Mouse (Mus musculus): Measurements from ENCODE around the gene Fbln7. TPM values are rescaled to one million over a fixed set of nuclear protein-coding genes. Genes with fewer than 3 reads are reported as not detected.

The Fbln7 gene
- total and polyA plus RNA-seq, 3 experiments: not detected

DNA sequence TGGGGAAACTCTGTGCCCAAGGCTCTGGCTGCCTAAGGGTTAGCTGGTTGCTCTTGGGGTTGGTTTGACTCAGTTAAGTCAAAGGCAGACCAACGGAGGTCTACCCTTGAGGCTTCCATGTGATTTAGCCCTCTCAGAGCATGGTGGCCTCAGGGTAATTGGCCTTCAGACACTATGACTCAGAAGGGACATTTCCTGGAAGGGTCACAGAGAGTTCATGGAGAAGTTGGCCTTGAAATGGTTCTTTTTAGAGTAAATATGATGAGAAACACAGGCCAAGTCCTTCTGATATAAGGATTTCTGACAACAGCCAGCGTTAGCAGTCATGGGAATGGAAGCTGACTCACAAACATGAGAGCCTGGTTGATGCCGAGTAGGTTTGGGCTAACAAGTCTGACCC is 40.9 kb downstream of the Fbln7 start:
- Histone ChIP-seq H3K9me3 (replicated peaks; ENCODE audit: insufficient read depth, low read length) (no peaks in the 10 kb centered on the region), H3K4me1 (ENCODE audit: control insufficient read depth in 1 of 2, insufficient read depth in 2 of 2, low read length in 2 of 2) (no peaks in the 10 kb centered on the region), H3K9ac (ENCODE audit: control insufficient read depth, low read depth, low read length, poor library complexity, severe bottlenecking) (no peak overlapping the region), H3K27me3 (ENCODE audit: control insufficient read depth in 1 of 2, insufficient read depth in 2 of 2, low read length in 2 of 2) (peaks cover 2% of the 10 kb centered on the region in 2 experiments; a peak in 3 of 4 replicates), H3K79me2 (ENCODE audit: control insufficient read depth, insufficient read depth, low read length, poor library complexity) (no peaks in the 10 kb centered on the region), H3K27ac (ENCODE audit: control insufficient read depth, low read depth, low read length) (no peak overlapping the region), H3K4me3 (ENCODE audit: control insufficient read depth in 1 of 2, insufficient read depth in 1 of 2, low read depth in 2 of 2, low read length in 2 of 2) (no peak overlapping the region), H3K36me3 (ENCODE audit: control insufficient read depth in 1 of 2, insufficient read depth in 2 of 2, low read length in 2 of 2) (no peaks in the 10 kb centered on the region)
- no peak for DNase-seq (ENCODE audit: low read depth, low spot score)
- TF ChIP-seq ZNF384 (IDR thresholded peaks at IDR 0.05; ENCODE audit: low read depth, low read length) (no peak), RCOR1 (IDR thresholded peaks at IDR 0.05; ENCODE audit: low read depth, low read length) (no peak), ZC3H11A (IDR thresholded peaks at IDR 0.05; ENCODE audit: low read depth, low read length) (no peak), GABPA (IDR thresholded peaks at IDR 0.05; ENCODE audit: low read depth, low read length) (no peak), POLR2A (IDR thresholded peaks at IDR 0.05; ENCODE audit: control insufficient read depth in 1 of 2, insufficient read depth in 1 of 2, low read depth in 1 of 2, low read length in 2 of 2, poor library complexity in 1 of 2) (no peak)

DNA sequence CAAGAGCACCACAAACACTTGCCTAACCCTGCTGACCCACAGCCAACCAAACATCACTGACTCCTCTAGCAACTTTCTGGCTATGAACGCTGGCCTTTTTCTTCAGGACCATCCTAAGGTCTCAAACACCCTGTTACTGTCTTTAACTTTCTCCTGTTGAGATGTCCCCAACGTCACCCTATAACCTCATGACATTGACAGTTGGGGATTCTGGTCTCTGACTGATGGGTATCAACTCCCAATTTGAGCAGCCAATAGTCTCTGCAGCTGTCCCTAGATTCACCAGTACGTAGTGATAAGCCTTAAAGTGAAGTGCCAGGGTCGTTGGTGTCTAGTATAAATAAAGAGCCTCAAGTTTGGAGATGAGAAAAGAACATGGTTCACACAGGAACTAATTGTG is 52.2 kb downstream of the Fbln7 start:
- H3K27me3 ChIP-seq (ENCODE audit: control insufficient read depth in 1 of 2, insufficient read depth in 2 of 2, low read length in 2 of 2): no peaks in the 10 kb centered on the region
- H3K36me3 ChIP-seq (ENCODE audit: control insufficient read depth in 1 of 2, insufficient read depth in 2 of 2, low read length in 2 of 2): no peaks in the 10 kb centered on the region
- H3K9me3 ChIP-seq (replicated peaks; ENCODE audit: insufficient read depth, low read length): no peaks in the 10 kb centered on the region
- no peak for TF ChIP-seq RAD21 (IDR thresholded peaks at IDR 0.05; ENCODE audit: low read depth, low read length)
- no peak for TF ChIP-seq HCFC1 (IDR thresholded peaks at IDR 0.05; ENCODE audit: low read depth, low read length)
- TF ChIP-seq MXI1 (IDR thresholded peaks at IDR 0.05; ENCODE audit: low read depth, low read length): 0 out of 2 replicates have a peak, but pooled peaks have one; percentile 17
- TF ChIP-seq RCOR1 (IDR thresholded peaks at IDR 0.05; ENCODE audit: low read depth, low read length): no peak
- no peak for TF ChIP-seq ELF1 (IDR thresholded peaks at IDR 0.05; ENCODE audit: low read depth, low read length)
- TF ChIP-seq MYB (IDR thresholded peaks at IDR 0.05; ENCODE audit: low read depth, low read length): peak; percentile 70
- TF ChIP-seq POLR2AphosphoS5 (IDR thresholded peaks at IDR 0.05; ENCODE audit: borderline replicate concordance, low read depth, low read length): no peak
- 0 out of 2 replicates have a peak, but pooled peaks have one; percentile 12 for TF ChIP-seq ETS1 (IDR thresholded peaks at IDR 0.05; ENCODE audit: low read depth, low read length)
- no peak for TF ChIP-seq UBTF (IDR thresholded peaks at IDR 0.05; ENCODE audit: borderline replicate concordance, insufficient read depth, low read depth, low read length)
- peak; percentile 23; the same call in 1 of the 2 replicates for TF ChIP-seq TCF12 (IDR thresholded peaks at IDR 0.05; ENCODE audit: low read depth, low read length)
- TF ChIP-seq TBP (IDR thresholded peaks at IDR 0.05; ENCODE audit: low read depth, low read length): no peak
- TF ChIP-seq EP300 (IDR thresholded peaks at IDR 0.05; ENCODE audit: low read depth in 1 of 2, low read length in 2 of 2): peak in 1 of 2 experiments; percentile 66; a peak in 1 of 4 replicates
- peak overlapping the region; percentile 3; the same call in 1 of the 2 replicates for H3K27ac ChIP-seq (ENCODE audit: control insufficient read depth, low read depth, low read length)
- no peak overlapping the region for H3K4me3 ChIP-seq (ENCODE audit: control insufficient read depth in 1 of 2, insufficient read depth in 1 of 2, low read depth in 2 of 2, low read length in 2 of 2)
- H3K4me1 ChIP-seq (ENCODE audit: control insufficient read depth in 1 of 2, insufficient read depth in 2 of 2, low read length in 2 of 2): peaks cover 9 to 10% of the 10 kb centered on the region in 2 experiments
- H3K9ac ChIP-seq (ENCODE audit: control insufficient read depth, low read depth, low read length, poor library complexity, severe bottlenecking): no peak overlapping the region
- DNase-seq (ENCODE audit: low read depth, low spot score): peak; percentile 30
- no peaks in the 10 kb centered on the region for H3K79me2 ChIP-seq (ENCODE audit: control insufficient read depth, insufficient read depth, low read length, poor library complexity)
